Mouse (Mus musculus) ES-CJ7 (cell line): ENCODE measurements at regions not wholly inside any gene's neighbourhood (a gene's known extent, or its start where the extent isn't known, plus 50 kb on each side); places are given as distances from the start of the nearest gene placed in this dataset.

Experiments
- DNase-seq: peaks from one replicate; pipeline ENCODE4 v3.0.0; 2011; ENCODE audit warnings: low read depth, low spot score

DNA sequence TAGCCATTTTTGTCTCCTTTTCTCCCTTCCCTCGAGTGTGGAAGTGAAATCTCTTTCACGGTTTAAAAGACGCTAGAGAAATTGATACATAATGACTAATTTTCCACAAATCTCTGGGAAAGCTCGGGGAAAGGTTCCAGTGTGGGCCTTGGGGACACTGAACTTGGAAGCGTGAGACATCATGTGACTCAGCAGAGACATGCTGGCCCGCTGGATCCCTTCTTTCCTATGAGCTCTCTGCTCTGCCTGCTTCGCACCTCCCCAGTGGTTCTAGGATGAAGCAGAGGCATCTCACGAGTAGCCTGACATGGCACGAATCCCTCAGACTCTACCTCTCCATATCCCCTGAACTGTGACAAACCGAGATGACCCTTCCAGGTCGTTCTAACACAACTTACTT lies 206.2 kb downstream of the Rnd3 start:
- no peak for DNase-seq

DNA sequence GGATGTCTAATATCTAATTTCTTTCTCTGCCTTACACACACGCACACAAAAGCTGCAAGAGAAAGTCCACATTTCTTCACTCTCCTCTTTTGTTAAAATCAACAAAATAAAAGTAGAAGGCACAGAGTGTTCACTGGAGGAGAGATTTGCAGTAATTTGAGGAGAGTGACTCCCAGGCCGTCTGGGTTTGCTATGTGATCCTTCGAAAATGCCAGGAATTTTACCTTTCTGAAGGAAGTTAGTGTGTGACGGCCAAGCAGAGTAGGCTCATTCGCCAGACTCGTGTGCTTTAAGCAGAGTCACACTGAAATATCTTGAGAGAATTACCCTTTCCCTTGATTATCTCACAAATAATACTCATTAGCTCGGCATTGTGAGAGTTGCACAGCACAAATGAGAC lies 216.0 kb downstream of the Rnd3 start:
- DNase-seq, result no peak

DNA sequence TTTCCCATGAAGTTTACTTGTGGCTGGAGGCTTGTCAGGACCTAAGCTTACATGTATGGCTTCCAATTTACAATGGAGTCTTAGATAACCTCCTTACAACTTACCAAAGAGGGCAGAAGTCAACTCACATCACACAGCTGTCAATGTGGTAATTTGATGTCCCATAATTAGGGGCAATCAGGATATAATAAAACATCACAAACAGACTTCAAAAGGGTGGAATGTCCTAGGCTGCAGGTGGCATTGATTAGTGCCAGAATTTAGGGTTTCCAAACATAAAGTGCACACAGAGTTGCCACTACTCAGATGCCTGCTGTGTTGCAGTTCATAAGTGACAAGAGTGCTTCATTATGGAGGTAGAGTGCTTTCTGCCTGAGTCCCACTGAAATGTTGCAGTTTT lies 227.9 kb downstream of the Rnd3 start:
- DNase-seq, result no peak

DNA sequence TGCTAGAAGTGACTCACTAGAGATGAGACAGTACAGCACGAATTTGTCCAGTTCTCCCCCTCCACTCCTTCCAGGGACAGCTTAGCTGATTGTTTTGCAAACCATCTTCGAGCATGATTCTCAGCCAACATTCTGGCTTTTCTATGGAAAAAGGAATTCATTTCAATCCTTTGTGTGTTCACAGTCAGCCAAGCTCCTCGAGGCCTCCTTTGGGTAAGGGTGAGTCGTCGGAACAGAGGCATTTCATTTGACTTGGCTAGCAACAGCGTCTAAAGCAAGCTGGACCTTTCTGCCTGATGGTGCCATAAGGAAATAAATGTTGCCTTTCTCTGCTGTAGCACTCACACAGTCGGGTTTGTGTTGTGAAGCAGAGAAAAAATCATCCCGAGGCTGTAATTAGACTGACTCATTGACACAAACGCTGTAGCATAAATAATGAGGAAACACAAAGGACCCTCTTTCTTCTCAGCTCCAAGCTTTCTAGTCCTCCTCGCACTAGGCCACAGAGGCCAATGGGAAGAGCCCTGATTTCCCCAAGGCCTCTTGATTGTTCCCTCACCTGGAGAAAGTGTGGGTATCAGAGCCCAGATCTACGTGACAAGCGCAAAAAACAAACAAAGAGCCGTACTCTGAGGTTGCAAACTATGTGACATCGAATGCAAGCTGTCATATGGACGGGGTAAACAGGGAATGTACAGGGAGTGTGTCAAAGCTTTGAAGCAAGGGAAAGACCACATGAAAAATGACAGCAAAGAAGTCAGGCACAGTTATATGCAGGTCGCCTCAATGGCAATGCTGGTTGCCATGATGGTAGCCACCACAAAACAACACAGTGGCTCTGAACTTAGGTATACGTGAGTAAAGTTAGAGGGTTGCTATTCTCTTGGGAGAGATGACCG lies 232.3 kb downstream of the Rnd3 start:
- no peak for DNase-seq

DNA sequence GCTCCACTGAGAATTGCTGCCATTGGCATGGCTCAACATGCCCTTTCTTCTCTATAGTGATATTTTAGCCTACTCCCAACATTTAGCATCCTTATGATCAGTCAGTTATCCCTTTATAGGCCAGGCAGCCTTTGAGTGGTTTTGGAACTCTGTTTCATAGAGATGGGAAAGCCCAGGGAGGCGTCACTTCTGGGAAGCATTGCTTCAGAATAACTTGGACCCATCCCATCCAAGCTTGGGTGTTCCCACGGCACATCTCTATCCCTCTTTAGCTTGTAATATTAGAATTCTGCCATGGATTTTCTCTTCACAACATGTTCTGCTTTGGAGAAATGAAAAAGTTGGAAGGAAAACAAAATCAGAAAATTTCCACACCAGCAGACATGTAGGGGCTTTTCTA lies 233.8 kb downstream of the Rnd3 start:
- DNase-seq, result no peak

DNA sequence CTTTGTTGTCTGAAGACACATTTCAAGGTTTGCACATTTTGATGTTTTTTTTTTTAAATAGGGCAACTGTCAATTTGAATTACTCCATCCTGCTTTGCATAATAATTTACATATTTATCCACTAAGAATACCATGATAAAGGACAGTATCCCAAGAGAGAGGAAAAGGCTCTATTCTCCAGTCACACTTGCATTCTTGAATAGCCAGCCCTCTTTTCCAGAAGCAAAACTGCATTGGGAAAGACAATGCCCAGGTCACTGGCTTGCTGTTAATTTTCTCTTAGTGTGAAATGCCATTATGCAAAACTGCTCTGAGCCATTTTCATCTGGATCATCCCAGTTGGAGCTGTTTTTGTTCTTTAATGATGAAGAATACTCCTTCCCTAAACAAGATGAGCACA lies 234.7 kb downstream of the Rnd3 start:
- DNase-seq, result no peak

DNA sequence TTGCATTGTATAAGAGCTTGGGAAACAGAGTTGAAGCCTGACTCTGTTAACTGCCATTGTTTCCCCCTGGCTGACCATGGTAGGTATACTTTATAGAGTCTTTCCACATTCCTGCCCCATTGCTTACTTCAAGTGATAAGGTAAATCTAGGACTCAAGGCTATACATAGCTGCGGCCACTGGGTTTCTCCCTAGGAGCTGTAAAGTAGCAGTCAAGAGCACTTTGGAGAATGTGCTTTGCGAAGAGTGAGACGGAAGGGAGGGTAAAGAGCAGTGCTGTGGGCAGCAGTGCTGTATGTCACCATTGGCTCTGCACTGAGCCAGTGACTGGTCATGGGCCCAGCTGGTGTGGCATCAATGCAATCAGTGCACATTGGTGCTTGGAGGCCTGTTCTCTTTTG lies 240.1 kb downstream of the Rnd3 start:
- DNase-seq, result no peak

DNA sequence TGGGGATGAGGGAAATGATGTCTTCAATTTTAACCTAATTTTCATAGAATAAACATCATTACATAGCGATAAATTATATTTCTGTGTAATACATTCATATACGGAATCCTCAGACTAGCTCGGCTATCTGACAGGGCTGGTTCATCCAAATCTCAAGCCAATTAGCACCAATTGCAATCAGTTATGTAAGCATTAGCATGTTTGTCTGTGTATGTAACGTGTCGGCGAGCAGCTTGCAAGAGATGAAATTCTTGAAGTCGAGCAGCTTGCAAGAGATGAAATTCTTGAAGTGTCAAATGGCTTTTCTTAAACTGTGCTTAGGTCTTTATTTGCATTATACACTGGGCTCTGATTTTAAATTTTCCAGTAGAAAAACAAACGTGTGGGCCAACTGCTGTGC lies 246.2 kb downstream of the Rnd3 start:
- no peak for DNase-seq

DNA sequence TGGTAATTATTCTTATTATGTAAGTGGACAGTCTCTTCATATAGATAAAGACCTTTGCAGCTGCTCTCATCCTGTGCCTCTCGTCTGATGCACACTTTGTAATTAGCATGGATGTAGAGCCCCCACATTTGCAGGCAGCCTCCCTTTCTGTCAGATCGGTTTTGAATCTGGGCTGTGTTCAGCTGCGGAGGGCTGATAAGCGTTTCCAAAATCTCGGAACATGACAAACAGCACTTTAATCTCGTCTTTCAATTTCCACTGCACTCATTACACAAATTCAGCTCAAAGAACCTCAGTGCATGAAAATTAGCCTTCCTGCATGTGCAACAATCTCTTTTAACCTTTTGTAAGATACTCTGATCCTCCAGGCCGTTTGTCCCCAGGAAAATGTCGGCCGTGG lies 246.7 kb downstream of the Rnd3 start:
- DNase-seq, result no peak

DNA sequence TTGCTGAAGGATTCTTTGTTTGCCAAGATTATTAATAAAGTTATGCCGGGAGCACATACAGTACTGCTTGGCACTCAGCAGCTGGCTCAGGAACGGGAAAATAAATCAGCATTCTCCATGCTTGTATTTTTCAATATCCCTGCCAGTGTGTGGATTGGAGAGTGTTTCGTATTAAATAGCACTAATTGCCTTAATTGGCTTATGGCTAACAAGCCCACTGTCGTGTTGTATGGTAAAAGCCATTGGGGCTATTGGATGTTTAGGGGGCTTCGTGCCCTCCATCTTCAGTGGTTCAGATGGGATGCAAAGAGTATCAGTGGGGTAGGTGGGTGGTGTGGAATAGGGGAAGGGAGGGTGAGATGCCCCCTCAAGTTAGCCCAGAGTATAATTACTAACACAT lies 259.9 kb downstream of the Rnd3 start:
- no peak for DNase-seq

DNA sequence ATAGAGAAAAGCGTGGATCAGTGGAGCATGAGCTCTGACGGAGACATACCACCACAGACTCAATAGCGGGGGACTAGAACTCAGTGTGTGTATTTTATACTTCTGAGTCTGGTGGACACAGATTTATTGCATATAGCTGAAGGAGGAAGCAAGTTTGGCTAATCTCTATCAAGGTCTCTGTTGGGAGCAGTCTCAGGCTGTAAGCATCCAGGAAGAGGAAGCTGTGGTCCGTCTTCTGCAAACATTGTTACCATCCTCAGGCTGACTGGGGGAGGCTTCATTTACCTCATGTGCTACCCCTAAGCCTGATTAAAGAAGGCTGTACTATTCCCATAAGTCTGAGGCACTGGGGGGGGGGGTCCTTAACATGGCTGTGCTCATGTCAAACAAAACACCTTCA lies 261.0 kb downstream of the Rnd3 start:
- no peak for DNase-seq

DNA sequence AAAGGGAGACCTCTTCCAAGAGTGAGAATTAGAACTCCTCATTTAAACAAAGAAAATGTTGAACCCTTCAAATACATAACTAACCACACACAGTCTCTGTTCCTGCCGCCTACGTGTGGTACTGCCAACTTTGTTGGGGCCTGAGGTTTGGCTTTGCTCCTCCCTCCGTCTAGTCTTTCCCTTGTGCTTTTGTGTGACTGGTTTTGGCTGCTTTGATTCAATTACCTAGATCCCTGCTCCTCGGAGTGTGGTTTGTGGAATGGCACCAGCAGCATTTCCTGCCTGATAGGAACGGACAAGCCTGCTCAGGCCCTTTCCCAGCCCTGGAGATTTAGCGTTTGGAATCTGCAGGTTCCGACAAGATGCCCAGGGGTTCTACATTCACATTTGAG lies 263.0 kb downstream of the Rnd3 start:
- DNase-seq, result no peak

DNA sequence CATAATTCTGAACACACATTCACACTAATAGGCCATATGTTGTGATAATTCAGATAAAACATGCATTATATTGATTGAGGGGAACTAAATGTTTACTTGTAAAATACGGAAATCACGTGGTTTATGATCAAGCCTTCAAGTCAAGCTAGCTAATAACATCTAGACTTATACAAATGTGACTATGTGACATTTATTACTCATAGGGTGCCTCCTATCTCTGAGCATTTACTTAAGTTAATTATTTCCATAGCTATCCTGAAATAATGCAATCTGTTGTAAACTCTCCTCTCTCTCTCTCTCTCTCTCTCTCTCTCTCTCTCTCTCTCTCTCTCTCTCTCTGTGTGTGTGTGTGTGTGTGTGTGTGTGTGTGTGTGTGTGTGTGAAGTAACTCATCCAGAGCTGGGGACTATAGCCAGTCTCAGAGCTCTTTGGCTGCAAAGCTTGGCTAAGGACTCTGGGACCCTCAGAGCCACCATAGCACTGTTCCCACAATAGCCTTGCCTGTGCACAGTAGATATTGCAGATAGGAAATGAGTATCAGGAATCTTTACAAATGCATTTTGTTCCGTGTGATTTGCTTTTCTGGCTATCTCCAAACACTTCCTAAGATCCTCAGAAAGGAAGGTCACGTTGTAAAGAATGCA lies 263.5 kb downstream of the Rnd3 start:
- DNase-seq, result no peak

DNA sequence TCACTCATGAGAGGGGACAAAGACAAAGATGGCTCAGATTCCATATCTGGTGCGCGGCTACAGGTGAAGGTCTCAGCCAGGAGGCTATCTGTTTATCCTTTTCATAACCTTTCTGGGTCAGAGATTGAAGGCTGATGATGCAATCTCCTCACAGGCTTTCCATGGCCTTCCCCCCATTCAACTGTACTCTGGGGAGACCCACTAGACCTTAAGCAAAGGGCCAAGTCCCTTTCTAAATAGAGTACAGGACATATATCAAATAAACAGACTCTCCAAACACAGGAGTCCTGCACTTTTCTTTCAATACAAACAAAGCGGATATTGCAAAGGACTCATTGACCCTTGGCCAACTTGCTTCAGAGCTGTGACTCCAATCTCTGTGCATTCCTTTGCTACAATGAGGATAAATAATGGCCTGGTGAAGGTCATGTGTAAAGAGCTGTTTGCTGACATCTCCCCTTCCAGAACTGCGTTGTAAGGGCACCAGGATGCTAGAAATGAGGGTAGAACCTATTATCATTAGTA lies 267.3 kb downstream of the Rnd3 start:
- no peak for DNase-seq

DNA sequence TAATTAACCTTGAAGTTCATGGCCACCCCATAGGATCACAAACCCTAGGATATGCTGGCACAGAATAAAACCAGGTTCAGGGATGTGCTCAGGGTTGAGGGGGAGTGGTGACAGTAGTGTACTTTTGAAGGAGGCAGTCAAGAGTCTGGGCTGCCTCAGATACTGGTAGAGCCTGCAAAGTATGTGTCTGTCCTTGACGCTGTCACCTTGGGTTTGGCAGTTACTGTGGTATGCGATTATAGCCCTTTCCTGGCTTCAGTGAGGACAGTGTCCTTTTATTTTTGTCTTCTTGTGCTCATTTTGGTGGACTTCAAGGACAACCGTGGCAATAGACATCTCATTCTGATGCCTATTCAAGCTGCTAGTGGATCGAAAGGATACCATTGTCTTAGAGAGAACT lies 268.1 kb downstream of the Rnd3 start:
- no peak for DNase-seq

DNA sequence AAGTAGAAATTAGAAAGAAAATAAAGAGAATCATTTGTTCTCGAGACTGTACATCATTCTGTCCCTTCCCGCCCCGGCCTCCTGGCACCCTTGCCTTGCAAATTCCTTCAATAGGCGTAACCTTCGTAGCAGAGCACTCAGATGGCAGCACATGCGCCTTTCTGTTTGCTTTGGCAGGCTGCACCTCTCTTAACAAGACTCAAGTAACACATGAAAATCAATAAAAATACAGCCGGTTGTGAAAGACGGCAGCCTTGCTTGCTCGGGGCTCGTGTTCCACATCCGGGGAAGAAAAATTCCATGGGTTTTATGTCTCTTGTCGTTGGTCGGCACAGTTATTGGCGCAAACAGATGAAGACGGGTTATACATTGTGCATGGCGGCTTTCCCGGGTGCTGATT lies 271.2 kb downstream of the Rnd3 start:
- DNase-seq, result peak; percentile 7

DNA sequence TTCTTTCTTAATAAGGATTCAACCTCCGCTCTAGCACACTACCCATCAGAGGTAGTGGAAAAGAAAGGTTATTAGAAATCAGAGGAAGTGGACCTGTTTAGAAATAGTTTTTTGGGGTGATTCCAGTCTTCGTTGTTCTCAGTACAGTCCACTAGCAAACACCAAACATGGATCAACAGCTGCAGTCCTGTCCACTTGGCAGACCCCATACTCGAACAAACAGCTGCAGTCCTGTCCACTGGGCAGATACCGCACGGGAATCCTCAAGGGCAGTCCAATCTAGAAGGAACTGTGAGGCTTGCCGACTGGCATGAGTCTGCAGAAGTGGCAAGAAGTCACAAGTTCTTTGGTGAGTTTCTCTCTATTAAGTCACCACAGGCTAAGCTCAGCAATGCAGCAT lies 273.8 kb downstream of the Rnd3 start:
- no peak for DNase-seq

DNA sequence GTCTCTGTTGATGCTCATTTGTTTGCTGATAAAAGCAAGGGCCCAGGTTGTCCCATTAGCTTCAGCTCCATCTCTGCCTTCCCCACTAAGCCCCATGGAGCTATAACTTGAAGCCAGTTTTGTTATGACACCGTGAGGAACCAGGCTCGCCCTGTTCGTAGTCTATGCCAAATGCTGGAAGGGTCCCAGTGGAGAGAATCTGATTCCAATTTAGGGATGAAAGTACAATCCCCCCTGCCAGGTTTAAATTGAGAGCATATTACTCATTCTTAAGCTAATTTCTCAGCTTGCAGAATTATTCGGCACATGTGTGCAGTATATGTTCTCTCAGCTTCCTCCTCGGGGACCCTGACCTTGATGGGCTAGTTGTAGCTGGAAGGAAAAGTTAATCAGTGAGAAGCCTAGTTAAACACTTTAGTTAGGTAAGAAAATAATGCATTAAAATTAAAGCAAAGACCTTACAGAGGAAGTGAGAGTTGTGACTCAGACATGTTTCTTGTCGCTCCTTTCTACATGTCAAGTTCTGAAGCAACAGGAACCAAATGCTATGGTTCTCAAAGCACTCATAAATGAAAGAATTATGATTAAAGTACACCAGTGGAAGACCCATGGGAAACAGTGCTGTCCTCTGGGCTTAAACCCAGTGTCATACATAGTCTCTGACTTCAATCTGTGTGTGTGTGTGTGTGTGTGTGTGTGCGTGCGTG lies 295.2 kb downstream of the Rnd3 start:
- no peak for DNase-seq

DNA sequence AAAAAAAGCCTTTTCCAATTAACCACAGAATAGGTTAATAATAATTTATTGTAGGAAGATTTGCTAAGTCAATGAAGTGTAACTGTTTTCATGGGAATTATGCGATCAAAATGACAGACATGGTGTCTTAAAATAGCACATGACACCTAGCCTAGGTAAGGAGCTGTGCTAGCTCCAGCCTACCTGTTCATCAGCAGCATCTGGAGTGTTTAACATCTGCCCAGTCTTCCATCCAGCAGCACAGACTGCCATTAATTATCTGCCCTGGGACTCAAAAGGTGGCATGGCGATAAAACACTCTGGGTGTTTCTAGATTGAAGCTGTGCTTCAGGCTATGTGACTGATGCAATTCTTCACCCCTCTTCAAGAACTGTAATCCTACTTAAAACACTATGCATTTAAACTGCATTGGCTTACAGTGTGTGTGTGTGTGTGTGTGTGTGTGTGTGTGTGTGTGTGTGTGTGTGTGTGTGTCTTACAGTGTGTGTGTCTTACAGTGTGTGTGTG lies 296.4 kb downstream of the Rnd3 start:
- DNase-seq, result no peak

DNA sequence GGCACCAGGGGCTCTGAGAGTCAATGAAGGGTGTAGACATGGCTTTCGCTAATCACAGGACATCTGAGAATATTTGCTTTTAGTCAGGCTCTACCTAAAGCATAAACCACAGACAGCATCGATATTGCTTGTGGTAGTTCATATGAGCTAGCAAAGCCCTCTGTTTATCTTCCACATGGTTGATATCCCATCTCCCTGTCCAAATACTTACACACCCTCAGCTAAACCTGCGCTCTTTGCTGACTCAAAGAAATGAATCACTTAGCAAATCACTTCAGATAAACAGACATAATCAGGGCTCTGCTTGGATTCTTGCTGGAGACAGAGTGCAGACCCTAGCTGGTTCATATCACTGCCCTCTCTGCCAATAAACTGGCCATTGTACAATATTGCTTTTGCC lies 298.8 kb downstream of the Rnd3 start:
- no peak for DNase-seq

DNA sequence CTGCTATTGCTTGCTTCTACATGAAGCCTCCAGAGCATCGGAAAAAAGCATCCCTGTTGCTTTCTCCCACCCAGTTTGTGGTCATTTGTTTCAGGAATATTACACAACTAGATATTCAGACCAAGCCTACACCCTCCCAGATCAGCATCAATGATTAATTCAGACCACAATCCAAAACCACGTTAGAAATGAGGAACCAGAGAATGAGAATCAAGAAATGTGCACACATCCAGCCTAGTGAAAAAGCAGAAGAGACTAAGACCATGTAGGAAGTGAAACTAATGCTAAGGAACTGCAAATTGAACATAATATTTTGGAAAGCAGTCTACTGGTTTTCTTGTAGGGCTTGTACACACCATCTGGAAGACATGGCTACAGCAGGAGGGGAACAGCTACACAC lies 307.0 kb downstream of the Rnd3 start:
- DNase-seq, result no peak
